ENCODE assay signal across 8 mouse cellular contexts in genomic region chr7:90442070-90442469, GRCm38 (mm10). TPM values are rescaled to one million over a fixed set of nuclear protein-coding genes. Genes with fewer than 3 reads are reported as not detected.
DNase-seq lines count a peak whose midpoint lies in the region; ATAC-seq and TF ChIP-seq lines count a peak whose summit lies in the region.

No protein-coding gene starts in this region.

- ATAC-seq in intestine, embryonic 16.5 days: peak; percentile 15

- peak overlapping the region; percentile 65 for H3K4me3 ChIP-seq in lung, adult 2 months (replicated peaks; ENCODE audit: extremely low read depth, low read depth, low read length)
- H3K4me3 ChIP-seq in embryonic fibroblast, embryonic 13.5 days (ENCODE audit: insufficient read depth, low read length): peak overlapping the region; percentile 27
- H3K4me3 ChIP-seq in intestine, embryonic 16.5 days (ENCODE audit: low read length): peak overlapping the region; percentile 99
- H3K4me3 ChIP-seq in myocyte: peak overlapping the region; percentile 81

- DNase-seq in lung, adult 2 months: peak; percentile 15
- DNase-seq in lung, postnatal 10 days: no peak
- no peak for DNase-seq in natural killer cell, adult 2 months (ENCODE audit: low spot score in 2 of 2)
- DNase-seq in layer of hippocampus, adult 8-10 months (ENCODE audit: low spot score in 2 of 2): no peak
- DNase-seq in urinary bladder, postnatal 10 days (ENCODE audit: low spot score): no peak

- H3K4me2 ChIP-seq in intestine, embryonic 16.5 days (ENCODE audit: low read depth, low read length): peak overlapping the region; percentile 59
- H3K4me2 ChIP-seq in myocyte (ENCODE audit: low read depth): peak overlapping the region; percentile 98

- H3ac ChIP-seq in myocyte (ENCODE audit: control insufficient read depth, insufficient read length): peak overlapping the region; percentile 98

- WGBS in lung, adult 2 months: 7% methylated on average over 4 of the region's 4 CpGs
- 15% methylated on average over 4 of the region's 4 CpGs for WGBS in intestine, embryonic 16.5 days

- H3K9ac ChIP-seq in intestine, embryonic 16.5 days (ENCODE audit: low read depth, low read length): peak overlapping the region; percentile 62

- no peaks in the 10 kb centered on the region for H3K27me3 ChIP-seq in intestine, embryonic 16.5 days (replicated peaks; ENCODE audit: control insufficient read depth, insufficient read depth, low read length)
- H3K27me3 ChIP-seq in myocyte (ENCODE audit: control insufficient read depth, insufficient read depth, insufficient read length): no peaks in the 10 kb centered on the region

- no peak for TF ChIP-seq POLR2A in lung, adult 2 months (IDR thresholded peaks at IDR 0.05; ENCODE audit: borderline replicate concordance, extremely low read depth, low read depth, low read length)
- TF ChIP-seq POLR2A in embryonic fibroblast, embryonic 13.5 days (IDR thresholded peaks at IDR 0.05; ENCODE audit: low read depth, low read length): no peak
- no peak for TF ChIP-seq POLR2A in myocyte (IDR thresholded peaks at IDR 0.05; ENCODE audit: insufficient read length, low read depth)

- H3K27ac ChIP-seq in embryonic fibroblast, embryonic 13.5 days (ENCODE audit: insufficient read depth, low read length): peak overlapping the region; percentile 66
- H3K27ac ChIP-seq in intestine, embryonic 16.5 days (ENCODE audit: low read length): peak overlapping the region; percentile 41

- H3K36me3 ChIP-seq in intestine, embryonic 16.5 days (ENCODE audit: control insufficient read depth, insufficient read depth, low read length): no peaks in the 10 kb centered on the region
- H3K36me3 ChIP-seq in myocyte (ENCODE audit: control insufficient read depth, insufficient read depth): peaks cover 14% of the 10 kb centered on the region

- no peaks in the 10 kb centered on the region for H3K9me3 ChIP-seq in intestine, embryonic 16.5 days (ENCODE audit: control insufficient read depth, low read length)

- peaks cover 2% of the 10 kb centered on the region; the same call in 1 of the 2 replicates for H3K4me1 ChIP-seq in lung, adult 2 months (ENCODE audit: control insufficient read depth, insufficient read depth, low read length)
- no peaks in the 10 kb centered on the region for H3K4me1 ChIP-seq in embryonic fibroblast, embryonic 13.5 days (ENCODE audit: control insufficient read depth, insufficient read depth, low read length)
- no peaks in the 10 kb centered on the region; the same call in 1 of the 2 replicates for H3K4me1 ChIP-seq in intestine, embryonic 16.5 days (ENCODE audit: control insufficient read depth, insufficient read depth, low read length)

- no peak for TF ChIP-seq CTCF in lung, adult 2 months (IDR thresholded peaks at IDR 0.05; ENCODE audit: insufficient read depth, low read length)
- no peak for TF ChIP-seq CTCF in embryonic fibroblast, embryonic 13.5 days (IDR thresholded peaks at IDR 0.05; ENCODE audit: borderline replicate concordance, insufficient read depth, low read length)

- peaks cover 33% of the 10 kb centered on the region for H3K79me2 ChIP-seq in myocyte (ENCODE audit: control insufficient read depth, insufficient read depth)

TF ChIP-seq in myocyte, 11 proteins besides CTCF, POLR2A, EP300 and RAD21:
- TF ChIP-seq CEBPB (IDR thresholded peaks at IDR 0.05; ENCODE audit: insufficient read depth, poor library complexity, severe bottlenecking): peak; percentile 49; the same call in 1 of the 2 replicates
- TF ChIP-seq MYOD1 (IDR thresholded peaks at IDR 0.05; ENCODE audit: control insufficient read depth in 1 of 3, insufficient read length in 2 of 3, low read depth in 2 of 3): no peak
- TF ChIP-seq TCF12 (IDR thresholded peaks at IDR 0.05; ENCODE audit: insufficient read depth, poor library complexity, severe bottlenecking): no peak
- TF ChIP-seq MAX (IDR thresholded peaks at IDR 0.05; ENCODE audit: low read depth): no peak

RNA-seq across cellular contexts. Expression of gene Crebzf, which starts 0.5 kb away (rescaled TPM):
- polyA plus RNA-seq in lung, adult 2 months (2012; rRNA removed): 41.3 and 57.3 TPM in 2 replicates
- 40.1 and 52.7 TPM in 2 replicates for polyA plus RNA-seq in embryonic fibroblast, embryonic 13.5 days (2011; ENCODE audit: insufficient read length, low read depth, missing spikeins)
- polyA plus RNA-seq in intestine, embryonic 16.5 days (2015; fragmentation: Nextera tagmentation; extraction: Ambion mirVana): 11.5 and 11.7 TPM in 2 replicates
- 18.0 TPM for polyA plus RNA-seq in myocyte (2012; fragmentation: generic; extraction: Trizol)
- total RNA-seq in layer of hippocampus, adult 8-10 months (2022): 10 to 100 TPM; 74.6 to 91.6 (median 86.8) TPM

RNA-seq across cellular contexts. Expression of gene Tmem126a, which starts 15.0 kb away (rescaled TPM):
- polyA plus RNA-seq in lung, adult 2 months (2012; rRNA removed): 6.8 and 13.8 TPM in 2 replicates
- polyA plus RNA-seq in embryonic fibroblast, embryonic 13.5 days (2011; ENCODE audit: insufficient read length, low read depth, missing spikeins): 79.9 and 89.8 TPM in 2 replicates
- 143 and 147 TPM in 2 replicates for polyA plus RNA-seq in intestine, embryonic 16.5 days (2015; fragmentation: Nextera tagmentation; extraction: Ambion mirVana)
- polyA plus RNA-seq in myocyte (2012; fragmentation: generic; extraction: Trizol): 119 TPM
- total RNA-seq in layer of hippocampus, adult 8-10 months (2022): 10 to 100 TPM; 37.2 to 53.0 (median 40.9) TPM

RNA-seq across cellular contexts. Expression of gene Ccdc89, which starts 15.7 kb away (rescaled TPM):
- 0.18 and 0.25 TPM in 2 replicates for polyA plus RNA-seq in lung, adult 2 months (2012; rRNA removed)
- 0.38 and 0.83 TPM in 2 replicates for polyA plus RNA-seq in embryonic fibroblast, embryonic 13.5 days (2011; ENCODE audit: insufficient read length, low read depth, missing spikeins)
- 0.54 and 1.1 TPM in 2 replicates for polyA plus RNA-seq in intestine, embryonic 16.5 days (2015; fragmentation: Nextera tagmentation; extraction: Ambion mirVana)
- polyA plus RNA-seq in myocyte (2012; fragmentation: generic; extraction: Trizol): 0.07 TPM
- 1 to 10 TPM in 2 of 4 experiments, under 1 TPM in 2; 0.98 to 1.3 (median 1.1) TPM for total RNA-seq in layer of hippocampus, adult 8-10 months (2022)

RNA-seq across cellular contexts. Expression of gene Tmem126b, which starts 33.7 kb away (rescaled TPM):
- polyA plus RNA-seq in lung, adult 2 months (2012; rRNA removed): 5.2 and 6.1 TPM in 2 replicates
- polyA plus RNA-seq in embryonic fibroblast, embryonic 13.5 days (2011; ENCODE audit: insufficient read length, low read depth, missing spikeins): 16.8 and 19.1 TPM in 2 replicates
- polyA plus RNA-seq in intestine, embryonic 16.5 days (2015; fragmentation: Nextera tagmentation; extraction: Ambion mirVana): 36.9 and 37.9 TPM in 2 replicates
- polyA plus RNA-seq in myocyte (2012; fragmentation: generic; extraction: Trizol): 6.7 TPM
- 10 to 100 TPM; 25.0 to 33.3 (median 28.1) TPM for total RNA-seq in layer of hippocampus, adult 8-10 months (2022)

RNA-seq across cellular contexts. Expression of gene Dlg2, which starts 34.4 kb away (rescaled TPM):
- 0.14 and 1.3 TPM in 2 replicates for polyA plus RNA-seq in lung, adult 2 months (2012; rRNA removed)
- 3.3 and 5.2 TPM in 2 replicates for polyA plus RNA-seq in embryonic fibroblast, embryonic 13.5 days (2011; ENCODE audit: insufficient read length, low read depth, missing spikeins)
- 3.8 and 3.9 TPM in 2 replicates for polyA plus RNA-seq in intestine, embryonic 16.5 days (2015; fragmentation: Nextera tagmentation; extraction: Ambion mirVana)
- 0.65 TPM for polyA plus RNA-seq in myocyte (2012; fragmentation: generic; extraction: Trizol)
- 100 to 1,000 TPM; 216 to 253 (median 244) TPM for total RNA-seq in layer of hippocampus, adult 8-10 months (2022)

Comparison
In these comparisons a context has a peak if more than half of its experiments do, and no peak if none do; other contexts are left out.
1. H3K4me3 ChIP-seq: peak in every context shown above with its lines; median percentile 99 in intestine, embryonic 16.5 days; 81 in myocyte; 65 in lung, adult 2 months; 27 in embryonic fibroblast, embryonic 13.5 days.